Mouse (Mus musculus): Measurements from ENCODE around the gene Bmper. TPM values are rescaled to one million over a fixed set of nuclear protein-coding genes. Genes with fewer than 3 reads are reported as not detected.

The Bmper gene
- total and polyA plus RNA-seq, 3 experiments, result 1.3 to 1.9 (median 1.4) TPM

- Histone ChIP-seq H3K4me3 (replicated peaks in 1 of 3; ENCODE audit: low read depth in 2 of 3, low read length in 2 of 3, poor library complexity in 1 of 3) (no peak overlapping the region), H3K79me2 (replicated peaks; ENCODE audit: control insufficient read depth, extremely low read depth, insufficient read depth, poor library complexity, severe bottlenecking) (no peaks in the 10 kb centered on the region), H3K27ac (ENCODE audit: insufficient read depth, low read depth) (no peak overlapping the region), H3K27me3 (replicated peaks) (no peaks in the 10 kb centered on the region), H3K9ac (ENCODE audit: insufficient read depth, low read depth) (no peak overlapping the region), H3K36me3 (replicated peaks in 1 of 2; ENCODE audit: control insufficient read depth in 1 of 2, insufficient read depth in 1 of 2, low read length in 1 of 2) (no peaks in the 10 kb centered on the region), H3K4me1 (ENCODE audit: control insufficient read depth in 1 of 2, insufficient read depth in 2 of 2) (peaks cover 3 to 4% of the 10 kb centered on the region in 2 experiments; a peak in 3 of 4 replicates), H3K4me2 (ENCODE audit: insufficient read depth, low read depth, poor library complexity, severe bottlenecking) (no peak overlapping the region), H3K9me3 (replicated peaks; ENCODE audit: low read length) (no peaks in the 10 kb centered on the region)
- in situ Hi-C loops (cut with MboI; ENCODE audit: low pct_ligation_motif_present, low pct_unique_long_range_greater_than_20kb, low sequenced_read_pairs), result no loop called here
- dilution Hi-C loops (cut with MboI; ENCODE audit: extremely low pct_ligation_motif_present, extremely low pct_unique_long_range_greater_than_20kb, low sequenced_read_pairs), result no loop called here
- no peak for DNase-seq (ENCODE audit: extremely low read depth)
- TF ChIP-seq ETS1 (conservative IDR thresholded peaks at IDR 0.05; ENCODE audit: low read depth, low read length) (no peak), HCFC1 (IDR thresholded peaks at IDR 0.05; ENCODE audit: low read depth, low read length) (no peak), MAFK (IDR thresholded peaks at IDR 0.05; ENCODE audit: insufficient replicate concordance, low read length) (no peak), PAX5 (IDR thresholded peaks at IDR 0.05; ENCODE audit: low read length) (no peak), JUND (conservative IDR thresholded peaks at IDR 0.05; ENCODE audit: low read depth, low read length) (no peak), MYC (IDR thresholded peaks at IDR 0.05; ENCODE audit: low read depth, low read length) (no peak)
These were observed 83.3 kb downstream of the Bmper start for GRCm38 (mm10) chr9:23306226-23306625.

GRCm38 (mm10) chr9:23307835-23308234, 85.0 kb downstream of the Bmper start:
- H3K4me2 ChIP-seq (ENCODE audit: insufficient read depth, low read depth, poor library complexity, severe bottlenecking), result no peak overlapping the region
- H3K79me2 ChIP-seq (replicated peaks; ENCODE audit: control insufficient read depth, extremely low read depth, insufficient read depth, poor library complexity, severe bottlenecking), result no peaks in the 10 kb centered on the region
- H3K27me3 ChIP-seq (replicated peaks), result no peaks in the 10 kb centered on the region
- no peak overlapping the region for H3K9ac ChIP-seq (ENCODE audit: insufficient read depth, low read depth)
- no peak overlapping the region for H3K27ac ChIP-seq (ENCODE audit: insufficient read depth, low read depth)
- H3K4me3 ChIP-seq (replicated peaks in 1 of 3; ENCODE audit: low read depth in 2 of 3, low read length in 2 of 3, poor library complexity in 1 of 3), result no peak overlapping the region
- no peaks in the 10 kb centered on the region for H3K9me3 ChIP-seq (replicated peaks; ENCODE audit: low read length)
- dilution Hi-C loops (cut with MboI; ENCODE audit: extremely low pct_ligation_motif_present, extremely low pct_unique_long_range_greater_than_20kb, low sequenced_read_pairs), result no loop called here
- H3K4me1 ChIP-seq (ENCODE audit: control insufficient read depth in 1 of 2, insufficient read depth in 2 of 2), result peaks cover 3 to 4% of the 10 kb centered on the region in 2 experiments; a peak in 3 of 4 replicates
- in situ Hi-C loops (cut with MboI; ENCODE audit: low pct_ligation_motif_present, low pct_unique_long_range_greater_than_20kb, low sequenced_read_pairs), result no loop called here
- no peak for DNase-seq (ENCODE audit: extremely low read depth)
- TF ChIP-seq MYC (IDR thresholded peaks at IDR 0.05; ENCODE audit: low read depth, low read length) (no peak), EP300 (IDR thresholded peaks at IDR 0.05; ENCODE audit: low read length) (no peak), SMC3 (IDR thresholded peaks at IDR 0.05; ENCODE audit: low read depth, low read length) (no peak), CHD2 (IDR thresholded peaks at IDR 0.05; ENCODE audit: low read length) (no peak), RCOR1 (conservative IDR thresholded peaks at IDR 0.05; ENCODE audit: low read depth, low read length) (no peak), SIN3A (IDR thresholded peaks at IDR 0.05; ENCODE audit: low read length) (no peak), ZMIZ1 (IDR thresholded peaks at IDR 0.05; ENCODE audit: low read depth, low read length) (no peak)
- no peaks in the 10 kb centered on the region for H3K36me3 ChIP-seq (replicated peaks in 1 of 2; ENCODE audit: control insufficient read depth in 1 of 2, insufficient read depth in 1 of 2, low read length in 1 of 2)

- no peak for TF ChIP-seq PAX5 (IDR thresholded peaks at IDR 0.05; ENCODE audit: low read length)
- no peak for TF ChIP-seq CHD1 (IDR thresholded peaks at IDR 0.05; ENCODE audit: low read depth, low read length)
- no peak for TF ChIP-seq MAX (IDR thresholded peaks at IDR 0.05; ENCODE audit: low read length)
- no peak for TF ChIP-seq SIN3A (IDR thresholded peaks at IDR 0.05; ENCODE audit: low read length)
- TF ChIP-seq CTCF (conservative IDR thresholded peaks at IDR 0.05 in 1 of 2, IDR thresholded peaks at IDR 0.05 in 1 of 2; ENCODE audit: low read depth in 2 of 2, low read length in 2 of 2), result no peak
- no peak for TF ChIP-seq USF2 (conservative IDR thresholded peaks at IDR 0.05; ENCODE audit: low read depth, low read length)
- Histone ChIP-seq H3K9ac (ENCODE audit: insufficient read depth, low read depth) (no peak overlapping the region), H3K36me3 (replicated peaks in 1 of 2; ENCODE audit: control insufficient read depth in 1 of 2, insufficient read depth in 1 of 2, low read length in 1 of 2) (no peaks in the 10 kb centered on the region), H3K9me3 (replicated peaks; ENCODE audit: low read length) (no peaks in the 10 kb centered on the region), H3K27ac (ENCODE audit: insufficient read depth, low read depth) (no peak overlapping the region; the same call in 1 of the 2 replicates), H3K4me1 (ENCODE audit: control insufficient read depth in 1 of 2, insufficient read depth in 2 of 2) (no peaks in the 10 kb centered on the region), H3K79me2 (replicated peaks; ENCODE audit: control insufficient read depth, extremely low read depth, insufficient read depth, poor library complexity, severe bottlenecking) (no peaks in the 10 kb centered on the region), H3K4me2 (ENCODE audit: insufficient read depth, low read depth, poor library complexity, severe bottlenecking) (no peak overlapping the region), H3K27me3 (replicated peaks) (no peaks in the 10 kb centered on the region), H3K4me3 (replicated peaks in 1 of 3; ENCODE audit: low read depth in 2 of 3, low read length in 2 of 3, poor library complexity in 1 of 3) (no peak overlapping the region)
- in situ Hi-C loops (cut with MboI; ENCODE audit: low pct_ligation_motif_present, low pct_unique_long_range_greater_than_20kb, low sequenced_read_pairs) (no loop called here), dilution Hi-C loops (cut with MboI; ENCODE audit: extremely low pct_ligation_motif_present, extremely low pct_unique_long_range_greater_than_20kb, low sequenced_read_pairs) (no loop called here)
- DNase-seq (ENCODE audit: extremely low read depth), result no peak
These were observed 88.1 kb downstream of the Bmper start for GRCm38 (mm10) chr9:23310953-23311352.
